Mouse (Mus musculus) heart, adult 2 months (tissue): ENCODE results near the gene Pim3. TPM values are rescaled to one million over a fixed set of nuclear protein-coding genes. Genes with fewer than 3 reads are reported as not detected.

ENCODE experiments used
- DNase-seq, 2 experiments: peaks; one replicate each; pipeline ENCODE4 v3.0.0; 2021
- H3K27ac ChIP-seq: fragments of 200-600 bp; 2 replicates; pipeline ENCODE4 v1.8.1; 2022
- H3K27me3 ChIP-seq: fragments of 200-500 bp; 2 replicates; pipeline ENCODE4 v1.6.1; 2012; ENCODE audit warnings: mild to moderate bottlenecking, low read length, inconsistent platforms, mixed read lengths; ENCODE audit not compliant: control insufficient read depth, insufficient read depth
- H3K36me3 ChIP-seq: fragments of 200-500 bp; 2 replicates; pipeline ENCODE4 v1.6.1; 2012; ENCODE audit warnings: low read length, inconsistent platforms; ENCODE audit not compliant: control insufficient read depth, insufficient read depth
- H3K4me1 ChIP-seq: fragments of 200-500 bp; 2 replicates; pipeline ENCODE4 v1.6.1; 2011; ENCODE audit warnings: low read length; ENCODE audit not compliant: control insufficient read depth, insufficient read depth
- H3K4me3 ChIP-seq: fragments of 200-600 bp; 2 replicates; pipeline ENCODE4 v1.8.1; 2022
- H3K79me2 ChIP-seq: fragments of 200-500 bp; replicated peaks from 2 replicates; pipeline ENCODE4 v1.6.1; 2012; ENCODE audit warnings: mild to moderate bottlenecking, inconsistent platforms, low read length, moderate library complexity, mixed read lengths; ENCODE audit not compliant: control insufficient read depth, insufficient read depth
- H3K9ac ChIP-seq: fragments of 200-500 bp; 2 replicates; pipeline ENCODE4 v1.6.1; 2012; ENCODE audit warnings: low read depth, mild to moderate bottlenecking, control low read depth, inconsistent platforms, low read length, mixed read lengths
- CTCF ChIP-seq: fragments of 200-600 bp; IDR thresholded peaks from 2 replicates; pipeline ENCODE4 v1.8.1; 2022; ENCODE audit warnings: antibody characterized with exemption, mild to moderate bottlenecking, moderate library complexity
- EP300 ChIP-seq: fragments of 200-500 bp; IDR thresholded peaks from 2 replicates; pipeline ENCODE4 v1.6.1; 2011; ENCODE audit warnings: low read depth, low read length, control low read depth; ENCODE audit not compliant: insufficient read depth
- POLR2A ChIP-seq: fragments of 200-500 bp; IDR thresholded peaks from 2 replicates; pipeline ENCODE4 v1.6.1; 2011; ENCODE audit warnings: mild to moderate bottlenecking, low read depth, low read length, control low read depth; ENCODE audit not compliant: insufficient read depth
- WGBS: fragments of 180-500 bp; shearing (Covaris S2); methylation state at CpG from one replicate; pipeline ENCODE4 v1.1.7; 2018; 5-methylcytosine and 5-hydroxymethylcytosine counted together
- intact Hi-C: fragments of 180-260 bp; cut with DNase I; formaldehyde crosslinking; loops from one replicate; pipeline ENCODE4 v1.15.1; 2025
- polyA plus RNA-seq: library from polyadenylated mRNA; depleted of rRNA; stranded (reverse); fragments of >200 nt; gene quantifications from 2 replicates; pipeline ENCODE4 v1.2.3, GENCODE M21; 2012
- total RNA-seq, 2 experiments: library from RNA; stranded (reverse); gene quantifications; 2 replicates each; pipeline ENCODE4 v1.2.3; 2021

The Pim3 gene
- total and polyA plus RNA-seq, 3 experiments = 58.8 to 133 (median 95.3) TPM

- Histone ChIP-seq H3K36me3 (no peaks in the 10 kb centered on the region), H3K9ac (peak overlapping the region; percentile 18), H3K4me3 (0 out of 2 replicates have a peak overlapping the region, but pooled peaks have one; percentile 36), H3K79me2 (no peaks in the 10 kb centered on the region), H3K4me1 (peaks cover 17% of the 10 kb centered on the region), H3K27ac (peak overlapping the region; percentile 97), H3K27me3 (no peaks in the 10 kb centered on the region)
- peak; percentile 99 for TF ChIP-seq EP300
- TF ChIP-seq CTCF = no peak
- TF ChIP-seq POLR2A = peak; percentile 59
- intact Hi-C loops = loop anchor here (1.0 kb wide), 1 partner anchor 10 kb away; no protein-coding TSS in a partner anchor
- 31% methylated on average over 10 of the region's 10 CpGs for WGBS
- peak; percentile 73 to 86 for DNase-seq
These were observed 21.9 kb upstream of the Pim3 start for GRCm38 (mm10) chr15:88840126-88840525.

GRCm38 (mm10) chr15:88841160-88841559 lies 20.8 kb upstream of the Pim3 start:
- Histone ChIP-seq H3K4me1 (peaks cover 17% of the 10 kb centered on the region), H3K9ac (no peak overlapping the region), H3K27ac (peak overlapping the region; percentile 53), H3K4me3 (no peak overlapping the region), H3K36me3 (no peaks in the 10 kb centered on the region), H3K79me2 (no peaks in the 10 kb centered on the region), H3K27me3 (no peaks in the 10 kb centered on the region)
- WGBS = 55% methylated on average over 2 of the region's 2 CpGs
- DNase-seq = peak in 1 of 2 experiments; percentile 19
- intact Hi-C loops = no loop called here
- TF ChIP-seq EP300 = no peak
- TF ChIP-seq CTCF = no peak
- no peak for TF ChIP-seq POLR2A

GRCm38 (mm10) chr15:88841580-88842299 lies 20.2 kb upstream of the Pim3 start:
- intact Hi-C loops = no loop called here
- Histone ChIP-seq H3K36me3 (no peaks in the 10 kb centered on the region), H3K9ac (no peak overlapping the region), H3K27ac (peak overlapping the region; percentile 17; the same call in 1 of the 2 replicates), H3K27me3 (no peaks in the 10 kb centered on the region), H3K4me3 (no peak overlapping the region), H3K4me1 (peaks cover 16% of the 10 kb centered on the region), H3K79me2 (no peaks in the 10 kb centered on the region)
- no peak for DNase-seq
- no peak for TF ChIP-seq POLR2A
- no peak for TF ChIP-seq CTCF
- TF ChIP-seq EP300 = no peak
- WGBS = 94% methylated on average over 3 of the region's 3 CpGs

- no peaks in the 10 kb centered on the region for H3K79me2 ChIP-seq
- TF ChIP-seq POLR2A (no peak), EP300 (no peak)
- no peaks in the 10 kb centered on the region for H3K27me3 ChIP-seq
- H3K9ac ChIP-seq = no peak overlapping the region
- H3K4me1 ChIP-seq = peaks cover 16% of the 10 kb centered on the region
- H3K36me3 ChIP-seq = no peaks in the 10 kb centered on the region
- WGBS = 76% methylated on average over 3 of the region's 3 CpGs
- DNase-seq = no peak
- intact Hi-C loops = no loop called here
- no peak overlapping the region for H3K4me3 ChIP-seq
- H3K27ac ChIP-seq = no peak overlapping the region
These were observed 19.7 kb upstream of the Pim3 start for GRCm38 (mm10) chr15:88842300-88842673.

GRCm38 (mm10) chr15:88843486-88844097 lies 18.4 kb upstream of the Pim3 start:
- Histone ChIP-seq H3K27ac (no peak overlapping the region), H3K4me1 (peaks cover 15% of the 10 kb centered on the region), H3K27me3 (no peaks in the 10 kb centered on the region), H3K9ac (no peak overlapping the region), H3K4me3 (no peak overlapping the region), H3K79me2 (no peaks in the 10 kb centered on the region), H3K36me3 (no peaks in the 10 kb centered on the region)
- WGBS = 45% methylated on average over 8 of the region's 8 CpGs
- TF ChIP-seq EP300 = no peak
- no peak for TF ChIP-seq POLR2A
- TF ChIP-seq CTCF = no peak
- intact Hi-C loops = no loop called here
- DNase-seq = no peak

- no peak for DNase-seq
- Histone ChIP-seq H3K27me3 (no peaks in the 10 kb centered on the region), H3K4me3 (no peak overlapping the region), H3K9ac (no peak overlapping the region), H3K79me2 (no peaks in the 10 kb centered on the region), H3K27ac (no peak overlapping the region), H3K4me1 (peaks cover 19% of the 10 kb centered on the region), H3K36me3 (peaks cover 3% of the 10 kb centered on the region; the same call in 1 of the 2 replicates)
- WGBS = 92% methylated on average over 7 of the region's 7 CpGs
- TF ChIP-seq CTCF (no peak), POLR2A (no peak), EP300 (no peak)
- intact Hi-C loops = no loop called here
These were observed 17.0 kb upstream of the Pim3 start for GRCm38 (mm10) chr15:88844966-88845365.
